Mouse (Mus musculus): ENCODE data around the gene Dcp1a.

GRCm38 (mm10) chr14:30504990-30505389 is 25.7 kb downstream of the Dcp1a start:
- TF ChIP-seq POLR2A (IDR thresholded peaks at IDR 0.05; ENCODE audit: insufficient read depth, low read depth, low read length) (no peak), CTCF (IDR thresholded peaks at IDR 0.05; ENCODE audit: insufficient read depth, low read depth, low read length) (no peak)

Measured in olfactory bulb, adult 2 months (tissue).